Mouse (Mus musculus): Measurements from ENCODE around the gene Ubxn7. TPM values are rescaled to one million over a fixed set of nuclear protein-coding genes. Genes with fewer than 3 reads are reported as not detected.
A peak's percentile ranks its signal among the peaks of the same experiment; 100 is the strongest.
"Not testable (repeated sequence)": the region's sequence is repeated elsewhere in the genome, so short reads cannot be mapped to it uniquely, and the experiment has no call there.

The Ubxn7 gene
- 10 to 100 TPM; 22.9 to 24.0 TPM for total RNA-seq (2021)

DNA sequence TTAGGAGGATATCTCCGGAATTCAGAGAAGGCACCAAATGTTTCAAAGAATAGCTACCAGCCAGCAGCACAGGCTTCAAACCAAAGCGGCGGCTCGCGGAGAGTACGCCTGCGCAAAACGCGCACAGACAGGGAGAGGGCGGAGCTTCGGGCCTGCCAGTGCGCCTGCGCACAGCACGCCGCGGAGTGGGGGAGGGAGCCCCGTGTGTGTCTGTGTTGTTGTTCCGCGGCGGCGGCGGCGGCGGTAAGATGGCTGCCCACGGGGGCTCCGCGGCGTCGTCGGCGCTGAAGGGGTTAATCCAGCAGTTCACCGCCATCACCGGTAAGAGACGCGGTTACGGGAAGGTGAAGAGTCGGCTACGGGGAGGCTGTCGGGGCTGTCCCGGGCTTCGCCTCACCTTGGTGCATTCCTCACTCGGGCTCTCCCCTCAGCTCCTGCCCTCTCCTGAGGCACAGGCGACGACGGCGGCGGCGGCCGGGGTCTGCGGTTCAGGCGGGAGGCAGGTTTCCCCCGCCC is at the start of gene Ubxn7:
Gene Ubxn7 (plus strand): TSS at position 218 of the 516 bp plus-strand sequence.
- DNase-seq (ENCODE audit: low spot score): peak; percentile 95
- intact Hi-C loops (cut with DNase I): loop anchor here (5.0 kb wide), 2 partner anchors 55 to 100 kb away; partner anchors contain the start of genes Pcyt1a and Rnf168

- intact Hi-C loops (cut with DNase I): no loop called here
- DNase-seq (ENCODE audit: low spot score): no peak
These were observed 49.4 kb upstream of the Ubxn7 start for GRCm38 (mm10) chr16:32282608-32283007.

DNA sequence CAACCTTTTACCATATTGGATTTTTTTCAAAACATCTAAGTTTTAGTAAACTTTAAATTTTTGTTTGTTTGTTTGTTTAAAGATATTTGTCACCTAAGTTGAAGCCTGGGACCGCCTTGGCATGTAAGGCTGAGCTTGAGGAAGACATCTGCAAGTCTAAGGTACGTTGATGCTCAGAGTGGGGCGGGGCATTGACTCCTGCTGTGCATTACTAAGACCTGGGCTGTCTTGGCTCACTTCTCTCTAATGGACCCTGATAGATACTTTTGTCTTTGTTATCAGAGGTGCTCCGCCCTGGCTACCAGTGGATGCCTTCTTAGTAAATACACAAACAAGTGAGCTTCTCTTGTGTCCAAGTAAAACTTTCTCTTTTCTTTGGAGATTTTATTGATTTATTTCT is 40.2 kb upstream of the Ubxn7 start:
- intact Hi-C loops (cut with DNase I): no loop called here
- no peak for DNase-seq (ENCODE audit: low spot score)

DNA sequence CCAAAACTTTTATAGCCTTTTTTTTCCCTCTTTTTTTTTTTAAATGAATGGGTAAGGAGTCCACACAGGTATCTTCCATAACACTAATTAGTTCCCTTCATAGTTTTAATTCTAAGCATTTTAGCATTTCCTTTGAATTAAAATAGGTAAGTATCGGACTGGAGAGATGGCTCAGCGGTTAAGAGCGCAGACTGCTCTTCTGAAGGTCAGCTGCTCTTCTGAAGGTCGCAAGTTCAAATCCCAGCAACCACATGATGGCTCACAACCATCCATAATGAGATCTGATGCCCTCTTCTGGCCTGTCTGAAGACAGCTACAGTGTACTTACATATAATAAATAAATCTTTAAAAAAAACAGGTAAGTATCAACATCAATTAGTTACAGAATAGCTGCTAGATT is 32.4 kb upstream of the Ubxn7 start:
- DNase-seq (ENCODE audit: low spot score); intact Hi-C loops (cut with DNase I): not testable (repeated sequence)

DNA sequence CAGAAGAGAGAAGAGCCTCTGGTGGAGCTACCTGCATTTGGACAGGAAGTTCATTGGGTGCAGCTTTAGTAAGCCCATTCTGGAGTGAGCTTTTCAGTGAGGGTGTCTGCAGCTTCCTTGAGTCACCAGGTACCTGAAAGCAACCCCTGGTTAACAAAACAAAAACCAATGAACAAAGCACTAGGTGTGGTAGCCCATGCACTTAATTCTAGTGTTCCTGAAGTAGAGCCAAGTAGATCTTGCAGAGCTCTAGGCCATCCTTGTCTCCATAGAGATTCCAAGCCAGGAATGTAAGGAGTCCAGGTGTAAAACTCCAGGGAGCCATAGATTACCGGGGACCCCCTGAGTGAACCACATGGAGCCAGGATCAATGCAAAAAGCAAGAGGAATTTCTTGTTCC is 29.0 kb upstream of the Ubxn7 start:
- DNase-seq (ENCODE audit: low spot score): no peak
- intact Hi-C loops (cut with DNase I): no loop called here

DNA sequence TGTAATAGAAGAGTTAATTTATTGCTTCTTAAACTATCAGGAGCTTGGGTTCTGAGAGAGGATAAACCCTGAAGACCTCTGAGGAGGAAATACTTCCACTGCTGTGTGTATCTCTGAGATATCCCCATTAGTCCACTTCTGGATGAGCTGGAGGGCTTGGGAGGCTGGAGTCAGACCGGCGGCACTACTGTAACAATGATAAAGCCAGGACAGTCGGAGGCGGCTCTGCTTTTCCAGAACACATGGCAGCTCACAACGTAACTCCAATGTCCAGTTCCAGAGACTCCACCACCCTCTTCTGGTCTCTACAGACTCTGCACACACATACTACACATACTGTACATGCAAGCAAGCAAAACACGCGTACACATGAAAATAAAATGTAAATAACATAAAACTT is 28.2 kb upstream of the Ubxn7 start:
- DNase-seq (ENCODE audit: low spot score): no peak
- intact Hi-C loops (cut with DNase I): no loop called here

- intact Hi-C loops (cut with DNase I): no loop called here
- DNase-seq (ENCODE audit: low spot score): no peak
These were observed 20.1 kb upstream of the Ubxn7 start for GRCm38 (mm10) chr16:32311970-32312369.

DNA sequence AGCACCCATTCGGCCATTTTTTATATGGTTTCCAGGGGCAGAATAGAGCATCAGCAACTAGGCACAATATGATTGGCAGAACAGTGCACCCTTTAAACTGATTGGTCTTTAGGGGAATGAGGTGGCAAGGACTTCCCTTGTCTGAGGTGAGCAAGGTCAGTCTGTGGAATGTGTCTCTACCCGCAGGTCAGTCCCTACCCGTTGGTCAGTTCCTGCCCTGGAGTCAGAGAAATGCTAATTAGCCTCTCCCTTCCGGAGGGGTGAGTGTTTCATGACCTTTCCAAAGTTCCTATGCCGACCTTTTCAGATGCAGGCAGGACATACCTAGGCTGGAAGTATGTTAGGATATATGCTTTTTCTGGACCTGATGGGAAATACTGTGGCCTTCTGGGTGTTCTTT is 19.7 kb upstream of the Ubxn7 start:
- no peak for DNase-seq (ENCODE audit: low spot score)
- intact Hi-C loops (cut with DNase I): no loop called here

DNA sequence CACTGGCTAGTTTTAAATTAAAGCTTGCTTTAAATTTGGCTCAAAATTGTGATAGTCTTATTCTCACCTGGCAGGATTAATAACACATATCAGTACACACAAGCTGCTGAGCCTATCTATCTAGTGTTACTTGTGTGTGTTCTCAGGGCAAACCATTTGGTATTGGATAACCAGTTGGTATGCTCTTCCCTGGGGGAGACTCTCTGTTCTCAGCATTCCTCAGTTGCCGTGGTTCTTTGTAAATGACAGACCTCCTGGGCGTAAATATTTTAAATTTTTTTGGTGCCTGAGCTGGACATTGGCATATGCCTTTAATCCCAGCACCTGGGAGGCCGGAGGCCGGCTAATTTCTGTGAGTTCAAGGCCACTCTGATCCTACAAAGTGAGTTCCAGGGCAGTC is 19.2 kb upstream of the Ubxn7 start:
- DNase-seq (ENCODE audit: low spot score): no peak
- intact Hi-C loops (cut with DNase I): no loop called here

DNA sequence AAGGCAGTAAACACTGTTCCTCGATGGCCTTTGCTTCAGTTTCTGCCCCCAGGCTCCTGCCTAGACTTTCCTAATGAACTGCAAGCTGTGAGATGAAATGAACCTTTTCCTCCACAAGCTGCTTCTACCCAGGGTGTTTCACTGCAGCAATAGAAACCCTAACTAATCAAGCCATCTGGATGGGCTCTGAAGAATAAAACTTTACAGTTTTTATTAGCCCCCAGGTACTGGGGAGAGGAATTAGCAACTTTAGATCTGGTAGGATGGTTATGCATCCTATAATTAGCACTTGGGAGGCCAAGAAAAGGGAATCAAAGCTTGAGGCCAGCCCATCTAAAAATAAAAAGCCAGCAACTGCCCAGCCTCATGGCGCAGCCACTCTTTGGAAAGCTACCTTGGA is 15.5 kb upstream of the Ubxn7 start:
- no peak for DNase-seq (ENCODE audit: low spot score)
- intact Hi-C loops (cut with DNase I): no loop called here

GRCm38 (mm10) chr16:32323953-32324352 is 8.1 kb upstream of the Ubxn7 start:
- intact Hi-C loops (cut with DNase I): no loop called here
- DNase-seq (ENCODE audit: low spot score): no peak

DNA sequence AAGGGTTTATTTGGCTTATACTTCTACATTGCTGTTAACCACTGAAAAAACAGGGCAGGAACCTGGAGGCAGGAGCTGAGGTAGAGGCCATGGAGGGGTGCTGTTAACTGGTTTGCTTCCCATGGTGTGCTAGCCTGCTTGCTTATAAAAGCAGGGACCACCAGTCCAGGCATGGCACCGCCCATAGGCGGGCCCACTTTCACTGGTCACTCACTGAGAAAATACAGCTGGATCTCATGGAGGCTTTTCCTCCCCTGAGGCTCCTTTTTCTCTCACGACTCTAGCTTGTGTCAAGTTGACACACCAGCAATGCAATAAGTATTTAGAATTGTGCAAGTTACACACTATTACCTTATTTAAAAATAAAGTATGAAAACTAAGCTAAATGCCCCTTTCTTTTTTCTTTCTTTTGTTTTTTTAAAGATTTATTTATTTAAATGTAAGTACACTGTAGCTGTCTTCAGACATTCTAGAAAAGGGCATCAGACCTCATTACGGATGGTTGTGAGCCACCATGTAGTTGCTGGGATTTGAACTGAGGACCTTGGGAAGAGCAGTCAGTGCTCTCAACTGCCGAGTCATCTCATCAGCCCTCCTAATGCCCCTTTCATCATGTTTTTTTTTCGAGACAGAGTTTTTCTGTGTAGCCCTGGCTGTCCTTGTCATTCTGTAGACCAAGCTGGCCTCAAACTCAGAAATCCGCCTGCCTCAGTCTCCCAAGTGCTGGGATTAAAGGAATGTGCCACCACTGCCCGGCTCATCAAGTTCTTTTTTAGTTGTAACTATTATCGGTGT is 984 bp upstream of the Ubxn7 start:
- intact Hi-C loops (cut with DNase I): loop anchor here (5.0 kb wide), 2 partner anchors 54 to 101 kb away; partner anchors contain the start of genes Pcyt1a and Rnf168
- DNase-seq (ENCODE audit: low spot score): no peak

- DNase-seq (ENCODE audit: low spot score): peak; percentile 14
- intact Hi-C loops (cut with DNase I): loop anchor here (5.0 kb wide), 2 partner anchors 56 to 99 kb away; partner anchors contain the start of genes Pcyt1a and Rnf168
These were observed 777 bp downstream of the Ubxn7 start for GRCm38 (mm10) chr16:32332556-32333511.

DNA sequence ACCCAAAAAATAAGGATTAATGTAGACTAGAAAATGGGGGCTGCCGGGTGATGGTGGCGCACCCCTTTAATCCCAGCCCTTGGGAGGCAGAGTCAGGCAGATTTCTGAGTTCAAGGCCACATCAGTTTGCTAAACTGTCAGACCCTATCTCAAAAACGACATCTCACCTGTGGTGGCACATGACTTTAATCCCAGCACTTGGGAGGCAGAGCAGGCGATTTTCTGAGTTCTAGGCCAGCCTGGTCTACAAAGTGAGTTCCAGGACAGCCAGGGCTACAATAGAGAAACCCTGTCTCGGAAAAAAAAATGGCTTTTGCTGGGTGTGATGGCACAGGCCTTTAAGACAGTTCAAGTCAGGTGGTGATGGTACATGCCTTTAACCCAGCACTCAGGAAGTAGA is 3.1 kb downstream of the Ubxn7 start:
- no peak for DNase-seq (ENCODE audit: low spot score)
- intact Hi-C loops (cut with DNase I): no loop called here

DNA sequence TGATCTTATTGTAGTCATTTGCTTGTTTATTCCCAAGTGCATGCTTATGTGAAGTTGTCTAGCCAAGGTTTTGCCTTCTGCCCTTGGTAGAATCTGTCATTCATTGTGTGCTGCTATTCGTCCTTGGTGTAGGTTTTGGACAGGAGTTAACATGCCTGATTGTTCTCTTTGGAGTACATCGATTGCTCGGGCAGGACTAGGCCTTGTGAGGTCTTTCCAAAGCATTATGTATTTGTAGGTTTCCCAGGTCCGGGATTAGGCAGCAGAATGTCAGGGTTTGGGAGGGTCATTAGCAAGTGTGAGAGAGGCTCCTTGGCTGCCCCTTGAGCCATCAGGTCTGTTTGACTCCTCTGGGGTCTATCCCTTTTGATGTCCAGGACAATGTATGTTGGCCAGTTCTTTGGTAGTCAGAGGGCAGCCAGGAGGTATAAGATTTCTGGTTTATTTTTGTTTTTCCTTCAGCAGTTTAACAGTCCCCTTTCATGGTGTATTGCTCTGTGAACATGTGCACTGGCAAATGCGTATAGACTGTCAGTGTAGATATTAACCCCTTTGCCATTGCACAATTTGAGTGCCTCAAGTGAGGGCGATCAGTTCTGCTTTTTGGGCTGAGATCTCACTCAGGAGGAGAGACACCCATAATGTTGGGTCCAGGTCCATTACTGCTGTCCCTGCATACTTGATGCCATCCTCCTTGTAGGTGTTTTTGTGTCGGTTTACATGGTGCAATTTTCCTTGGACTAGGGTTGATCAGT is 4.1 kb downstream of the Ubxn7 start:
- DNase-seq (ENCODE audit: low spot score): no peak
- intact Hi-C loops (cut with DNase I): no loop called here

GRCm38 (mm10) chr16:32337001-32337400 is 4.9 kb downstream of the Ubxn7 start:
- no peak for DNase-seq (ENCODE audit: low spot score)
- intact Hi-C loops (cut with DNase I): no loop called here

GRCm38 (mm10) chr16:32340451-32340850 is 8.4 kb downstream of the Ubxn7 start:
- intact Hi-C loops (cut with DNase I): no loop called here
- no peak for DNase-seq (ENCODE audit: low spot score)

DNA sequence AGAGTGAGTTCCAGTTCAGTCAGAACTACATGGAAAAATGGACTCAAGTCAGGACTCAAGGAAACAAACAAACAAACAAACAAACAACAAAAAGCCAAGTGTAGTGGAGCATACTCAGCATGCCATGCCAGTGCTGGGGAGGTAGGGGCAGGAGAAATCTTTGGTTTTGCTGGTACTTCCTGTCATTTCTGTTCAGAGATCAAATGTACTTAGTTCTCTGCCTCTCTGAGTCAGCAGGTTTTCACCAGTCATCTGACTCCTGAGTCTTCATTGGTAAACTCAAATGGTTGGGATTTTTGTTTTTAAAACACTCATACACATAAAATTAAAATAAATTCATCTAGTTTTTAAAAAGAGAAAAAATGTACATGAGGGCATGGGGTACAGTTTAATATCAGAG is 13.5 kb downstream of the Ubxn7 start:
- no peak for DNase-seq (ENCODE audit: low spot score)

GRCm38 (mm10) chr16:32350776-32351175 is 18.7 kb downstream of the Ubxn7 start:
- intact Hi-C loops (cut with DNase I): no loop called here
- no peak for DNase-seq (ENCODE audit: low spot score)

More for the DNA sequence above, 13.5 kb downstream of the Ubxn7 start:
- intact Hi-C loops (cut with DNase I): no loop called here

DNA sequence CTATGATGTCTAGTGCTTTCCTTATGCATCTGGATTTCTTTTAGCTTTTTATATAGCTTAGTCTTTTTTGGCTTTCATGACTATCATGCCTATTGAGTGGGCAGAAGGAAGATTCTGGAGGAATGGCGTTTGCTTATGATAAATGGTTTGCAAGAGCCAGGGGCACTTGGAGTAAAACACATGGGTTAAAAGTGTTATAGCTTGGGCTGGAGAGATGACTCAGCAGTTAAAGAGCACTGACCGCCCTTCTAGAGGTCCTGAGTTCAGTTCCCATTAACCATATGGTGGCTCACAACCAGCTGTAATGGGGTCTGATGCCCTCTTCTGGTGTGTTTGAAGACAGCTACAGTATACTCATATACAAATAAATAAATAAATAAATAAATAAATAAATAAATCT is 31.5 kb downstream of the Ubxn7 start:
- DNase-seq (ENCODE audit: low spot score): no peak
- intact Hi-C loops (cut with DNase I): no loop called here

Data from heart, postnatal 25 days (tissue).